Mouse (Mus musculus): ENCODE measurements around the gene Inava. TPM values are rescaled to one million over a fixed set of nuclear protein-coding genes. Genes with fewer than 3 reads are reported as not detected.

Inava gene
- polyA plus RNA-seq, 1 experiment from 2014 or later, result 15.7 TPM

DNA sequence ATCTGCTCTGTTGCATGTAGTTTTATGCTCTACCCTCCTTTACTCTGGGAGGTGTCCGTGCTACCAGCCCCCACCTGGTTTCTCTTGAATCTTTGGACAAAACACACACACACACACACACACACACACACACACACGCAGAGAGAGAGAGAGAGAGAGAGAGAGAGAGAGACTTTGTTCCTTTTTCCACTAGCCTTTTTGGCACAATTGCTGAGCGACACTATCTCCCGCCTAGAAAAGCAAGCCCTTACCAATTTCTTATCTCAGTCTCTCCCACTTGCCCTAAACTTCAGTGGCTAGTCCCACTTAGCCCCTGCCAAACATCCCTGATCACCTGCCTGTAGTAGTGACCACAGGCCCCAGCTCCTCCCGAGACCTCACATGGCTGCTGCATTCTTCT, 10.4 kb upstream of the Inava start:
- Histone ChIP-seq H3K27ac (replicated peaks; ENCODE audit: low read depth, low read length) (no peak overlapping the region), H3K9me3 (replicated peaks; ENCODE audit: control insufficient read depth, low read length) (no peaks in the 10 kb centered on the region), H3K4me1 (ENCODE audit: control insufficient read depth, insufficient read depth, low read length) (no peaks in the 10 kb centered on the region), H3K27me3 (ENCODE audit: control insufficient read depth, insufficient read depth, low read length) (no peaks in the 10 kb centered on the region), H3K4me2 (ENCODE audit: low read depth, low read length) (no peak overlapping the region), H3K36me3 (replicated peaks; ENCODE audit: control insufficient read depth, insufficient read depth, low read depth, low read length) (no peaks in the 10 kb centered on the region), H3K4me3 (ENCODE audit: low read depth, low read length) (no peak overlapping the region), H3K9ac (replicated peaks; ENCODE audit: low read length) (no peak overlapping the region)
- WGBS, result 87% methylated on average over 4 of the region's 5 CpGs
- DNase-seq (ENCODE audit: low spot score) (no peak), ATAC-seq (replicated peaks; ENCODE audit: insufficient number of reproducible peaks, low FRiP score, low TSS enrichment, low read depth) (no peak)

DNA sequence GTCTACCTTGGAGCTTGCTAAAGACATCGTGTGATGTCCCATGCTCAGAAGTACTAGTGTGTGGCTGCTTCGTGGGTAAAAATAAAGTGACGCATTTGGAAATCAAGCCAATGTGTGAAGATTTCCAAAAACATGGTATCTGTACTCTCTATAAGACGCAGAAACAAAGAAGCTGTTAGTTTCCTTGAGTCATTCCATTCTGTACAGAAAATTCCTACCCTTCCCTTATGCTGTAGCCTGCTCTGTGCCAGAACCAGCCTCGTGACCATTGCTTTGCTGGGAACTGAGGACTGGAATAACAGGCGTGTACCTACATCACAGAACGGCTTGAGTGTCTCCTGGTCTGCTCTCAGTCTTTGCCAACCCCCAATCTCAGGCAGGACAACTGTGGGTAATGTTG, 7.7 kb upstream of the Inava start:
- WGBS, result 92% methylated on average over 7 of the region's 7 CpGs

DNA sequence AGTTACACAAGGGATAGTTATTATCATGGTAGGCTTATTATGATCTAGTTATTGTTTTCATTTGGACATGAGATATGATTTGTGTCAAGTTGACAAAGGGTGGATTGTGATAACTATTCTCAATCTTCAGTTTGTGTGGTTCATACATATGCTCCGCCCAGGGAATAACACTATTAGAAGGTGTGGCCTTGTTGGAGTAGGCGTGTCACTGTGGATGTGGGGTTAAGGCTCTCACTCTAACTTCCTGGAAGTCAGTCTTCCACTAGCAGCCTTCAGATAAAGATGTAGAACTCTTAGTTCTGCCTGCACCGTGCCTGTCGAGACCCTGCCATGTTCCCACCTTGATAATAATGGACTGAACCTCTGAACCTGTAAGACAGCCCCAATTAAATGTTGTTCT, 4.4 kb upstream of the Inava start:
- H3K9ac ChIP-seq (replicated peaks; ENCODE audit: low read length), result no peak overlapping the region

More for the DNA sequence above, 7.7 kb upstream of the Inava start:
- Histone ChIP-seq H3K9me3 (replicated peaks; ENCODE audit: control insufficient read depth, low read length) (no peaks in the 10 kb centered on the region), H3K36me3 (replicated peaks; ENCODE audit: control insufficient read depth, insufficient read depth, low read depth, low read length) (no peaks in the 10 kb centered on the region), H3K4me2 (ENCODE audit: low read depth, low read length) (no peak overlapping the region), H3K9ac (replicated peaks; ENCODE audit: low read length) (no peak overlapping the region), H3K4me1 (ENCODE audit: control insufficient read depth, insufficient read depth, low read length) (no peaks in the 10 kb centered on the region), H3K27ac (replicated peaks; ENCODE audit: low read depth, low read length) (no peak overlapping the region), H3K4me3 (ENCODE audit: low read depth, low read length) (no peak overlapping the region), H3K27me3 (ENCODE audit: control insufficient read depth, insufficient read depth, low read length) (no peaks in the 10 kb centered on the region)
- DNase-seq (ENCODE audit: low spot score) (no peak), ATAC-seq (replicated peaks; ENCODE audit: insufficient number of reproducible peaks, low FRiP score, low TSS enrichment, low read depth) (no peak)

DNA sequence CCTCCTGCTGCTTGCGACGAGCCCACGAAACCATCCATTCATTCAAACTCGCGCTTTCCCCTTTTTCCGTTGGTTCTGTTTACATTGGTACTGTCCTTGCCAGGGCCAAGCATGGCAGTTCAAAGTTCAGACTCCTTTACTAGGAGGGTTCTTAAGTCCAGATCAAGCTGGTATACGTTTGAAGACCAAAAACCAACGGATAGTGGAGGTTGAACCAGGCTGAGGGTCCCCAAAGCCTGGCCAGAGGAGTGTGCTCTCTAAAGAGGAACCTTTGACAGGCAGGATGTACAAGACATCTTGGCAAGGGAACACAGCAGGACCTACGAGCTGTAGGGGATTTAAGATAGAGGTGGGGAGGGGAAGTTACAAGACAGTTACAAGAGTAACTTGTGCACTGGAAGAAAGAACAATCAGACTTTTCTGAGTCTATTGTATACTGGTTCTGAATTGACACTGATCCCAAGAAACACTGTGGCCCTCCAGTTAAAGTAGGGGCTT, 580 bp upstream of the Inava start:
- Histone ChIP-seq H3K36me3 (replicated peaks; ENCODE audit: control insufficient read depth, insufficient read depth, low read depth, low read length) (no peaks in the 10 kb centered on the region), H3K4me3 (ENCODE audit: low read depth, low read length) (peak overlapping the region; percentile 49), H3K4me1 (ENCODE audit: control insufficient read depth, insufficient read depth, low read length) (peaks cover 9% of the 10 kb centered on the region), H3K9me3 (replicated peaks; ENCODE audit: control insufficient read depth, low read length) (no peaks in the 10 kb centered on the region), H3K4me2 (ENCODE audit: low read depth, low read length) (peak overlapping the region; percentile 64), H3K27me3 (ENCODE audit: control insufficient read depth, insufficient read depth, low read length) (no peaks in the 10 kb centered on the region), H3K27ac (replicated peaks; ENCODE audit: low read depth, low read length) (no peak overlapping the region), H3K9ac (replicated peaks; ENCODE audit: low read length) (peak overlapping the region; percentile 70)
- DNase-seq (ENCODE audit: low spot score), result no peak
- 2% methylated on average over 9 of the region's 9 CpGs for whole genome bisulfite sequencing
- ATAC-seq (replicated peaks; ENCODE audit: insufficient number of reproducible peaks, low FRiP score, low TSS enrichment, low read depth), result peak; percentile 3; the same call in 1 of the 2 replicates

More for the DNA sequence above, 4.4 kb upstream of the Inava start:
- Histone ChIP-seq H3K4me3 (ENCODE audit: low read depth, low read length) (no peak overlapping the region), H3K27me3 (ENCODE audit: control insufficient read depth, insufficient read depth, low read length) (no peaks in the 10 kb centered on the region), H3K4me2 (ENCODE audit: low read depth, low read length) (no peak overlapping the region), H3K4me1 (ENCODE audit: control insufficient read depth, insufficient read depth, low read length) (no peaks in the 10 kb centered on the region), H3K9me3 (replicated peaks; ENCODE audit: control insufficient read depth, low read length) (no peaks in the 10 kb centered on the region), H3K27ac (replicated peaks; ENCODE audit: low read depth, low read length) (no peak overlapping the region), H3K36me3 (replicated peaks; ENCODE audit: control insufficient read depth, insufficient read depth, low read depth, low read length) (no peaks in the 10 kb centered on the region)
- ATAC-seq (replicated peaks; ENCODE audit: insufficient number of reproducible peaks, low FRiP score, low TSS enrichment, low read depth) (no peak), DNase-seq (ENCODE audit: low spot score) (no peak)
- 86% methylated on average over 4 of the region's 4 CpGs for WGBS

DNA sequence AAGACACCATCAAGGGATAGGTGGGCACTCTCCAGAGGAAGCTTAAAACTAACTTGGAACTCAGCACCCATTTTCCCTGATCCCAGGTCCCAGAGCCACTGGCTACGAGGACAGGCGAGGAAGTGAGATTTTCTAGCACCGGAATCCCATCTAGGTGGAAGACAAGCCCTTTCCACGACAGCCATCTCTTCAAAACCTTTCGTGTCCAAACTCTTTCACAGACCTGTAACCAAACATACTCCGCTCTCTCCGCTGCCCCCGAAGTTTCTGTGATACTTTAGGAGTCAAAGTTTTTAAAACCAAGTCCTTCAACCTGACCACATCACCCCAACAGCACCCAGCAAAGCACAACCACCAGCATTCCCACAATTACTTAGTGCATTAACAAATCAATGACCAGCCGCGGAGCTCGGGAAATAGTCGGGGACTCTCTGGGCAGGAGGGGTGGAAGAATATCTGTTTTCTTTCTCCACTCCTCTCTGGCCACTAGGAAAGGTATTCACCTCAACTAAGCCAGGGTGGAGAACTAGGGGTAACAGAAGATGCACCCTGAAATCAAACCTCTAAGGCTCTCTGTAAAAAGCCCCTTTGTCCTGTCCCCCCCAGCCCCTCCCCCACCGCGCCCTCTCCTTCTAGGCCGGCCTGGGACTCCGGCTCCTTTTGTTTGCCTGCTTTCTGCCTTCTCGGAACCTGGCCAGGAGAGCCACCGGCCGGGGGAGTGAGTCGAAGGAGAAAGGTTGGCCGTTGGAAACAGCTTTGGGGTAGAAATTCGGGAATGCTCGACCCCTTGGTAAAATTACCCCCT, 876 bp downstream of the Inava start:
- peak overlapping the region; percentile 70 for H3K9ac ChIP-seq (replicated peaks; ENCODE audit: low read length)
- H3K4me2 ChIP-seq (ENCODE audit: low read depth, low read length), result peak overlapping the region; percentile 64
- H3K9me3 ChIP-seq (replicated peaks; ENCODE audit: control insufficient read depth, low read length), result no peaks in the 10 kb centered on the region
- no peaks in the 10 kb centered on the region for H3K27me3 ChIP-seq (ENCODE audit: control insufficient read depth, insufficient read depth, low read length)
- no peaks in the 10 kb centered on the region for H3K36me3 ChIP-seq (replicated peaks; ENCODE audit: control insufficient read depth, insufficient read depth, low read depth, low read length)
- DNase-seq (ENCODE audit: low spot score) (peak; percentile 47), ATAC-seq (replicated peaks; ENCODE audit: insufficient number of reproducible peaks, low FRiP score, low TSS enrichment, low read depth) (no peak; the same call in 1 of the 2 replicates)
- 0 out of 2 replicates have a peak overlapping the region, but pooled peaks have one; percentile 17 for H3K27ac ChIP-seq (replicated peaks; ENCODE audit: low read depth, low read length)
- peak overlapping the region; percentile 49 for H3K4me3 ChIP-seq (ENCODE audit: low read depth, low read length)
- under 1% methylated on average over 23 of the region's 23 CpGs for WGBS
- peaks cover 12% of the 10 kb centered on the region for H3K4me1 ChIP-seq (ENCODE audit: control insufficient read depth, insufficient read depth, low read length)

DNA sequence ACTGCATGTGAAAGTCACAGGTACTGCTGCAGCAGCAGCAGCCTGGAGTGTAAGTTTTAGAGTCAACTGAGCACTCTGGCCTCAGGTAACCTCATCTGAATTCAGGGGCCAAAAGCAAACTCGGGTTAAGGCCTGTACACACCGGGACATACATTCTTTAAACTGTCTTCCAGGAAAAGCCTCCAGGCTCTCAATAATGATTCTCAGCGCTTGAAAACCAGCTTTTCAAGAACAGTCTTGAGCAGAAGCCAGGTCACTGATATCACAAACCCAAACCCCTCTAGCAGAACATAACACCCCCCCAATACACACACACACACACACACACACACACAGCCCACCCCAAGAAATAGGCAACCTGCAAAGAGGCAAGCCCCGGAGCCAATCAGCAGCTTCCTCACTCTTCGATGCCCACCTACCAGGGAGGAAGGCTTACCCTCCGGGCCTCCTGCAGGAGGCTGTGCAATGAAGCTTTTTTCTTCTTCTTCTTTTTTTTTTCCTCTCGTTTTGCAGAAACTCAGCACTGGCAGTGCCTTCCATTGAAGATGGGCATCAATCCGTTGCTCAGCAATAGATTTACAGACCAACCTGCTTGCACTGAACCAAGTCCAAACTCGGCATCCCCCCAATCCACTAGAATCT, 1.7 kb downstream of the Inava start:
- Histone ChIP-seq H3K9ac (replicated peaks; ENCODE audit: low read length) (peak overlapping the region; percentile 70), H3K36me3 (replicated peaks; ENCODE audit: control insufficient read depth, insufficient read depth, low read depth, low read length) (no peaks in the 10 kb centered on the region), H3K4me1 (ENCODE audit: control insufficient read depth, insufficient read depth, low read length) (peaks cover 12% of the 10 kb centered on the region), H3K27ac (replicated peaks; ENCODE audit: low read depth, low read length) (no peak overlapping the region), H3K4me2 (ENCODE audit: low read depth, low read length) (peak overlapping the region; percentile 64), H3K9me3 (replicated peaks; ENCODE audit: control insufficient read depth, low read length) (no peaks in the 10 kb centered on the region), H3K27me3 (ENCODE audit: control insufficient read depth, insufficient read depth, low read length) (no peaks in the 10 kb centered on the region), H3K4me3 (ENCODE audit: low read depth, low read length) (peak overlapping the region; percentile 49)
- ATAC-seq (replicated peaks; ENCODE audit: insufficient number of reproducible peaks, low FRiP score, low TSS enrichment, low read depth) (no peak), DNase-seq (ENCODE audit: low spot score) (peak; percentile 56)
- 2% methylated on average over 9 of the region's 9 CpGs for WGBS

DNA sequence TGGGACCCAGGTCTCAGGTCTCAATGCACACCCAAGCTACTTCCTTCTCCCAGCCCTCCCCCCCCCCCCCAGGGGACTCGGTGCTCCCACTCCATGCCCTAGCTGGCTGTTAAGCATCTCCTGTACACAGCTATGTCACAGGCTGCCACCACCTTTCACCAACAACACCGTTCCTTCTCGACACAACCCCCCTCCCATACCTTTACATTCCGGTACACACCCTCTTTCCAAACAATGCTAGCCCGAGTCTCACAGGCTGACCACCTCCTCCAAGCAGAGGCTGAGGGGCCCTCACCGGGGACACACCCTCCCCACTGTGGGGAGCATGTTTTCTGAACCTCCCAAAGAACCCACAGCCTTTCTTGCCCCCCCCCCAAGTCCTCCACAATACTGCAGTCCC, 2.5 kb downstream of the Inava start:
- Histone ChIP-seq H3K36me3 (replicated peaks; ENCODE audit: control insufficient read depth, insufficient read depth, low read depth, low read length) (no peaks in the 10 kb centered on the region; the same call in none of the 2 replicates), H3K27ac (replicated peaks; ENCODE audit: low read depth, low read length) (no peak overlapping the region), H3K9me3 (replicated peaks; ENCODE audit: control insufficient read depth, low read length) (no peaks in the 10 kb centered on the region), H3K4me3 (ENCODE audit: low read depth, low read length) (peak overlapping the region; percentile 49), H3K4me1 (ENCODE audit: control insufficient read depth, insufficient read depth, low read length) (peaks cover 12% of the 10 kb centered on the region), H3K9ac (replicated peaks; ENCODE audit: low read length) (peak overlapping the region; percentile 43), H3K4me2 (ENCODE audit: low read depth, low read length) (peak overlapping the region; percentile 64), H3K27me3 (ENCODE audit: control insufficient read depth, insufficient read depth, low read length) (no peaks in the 10 kb centered on the region)
- no peak for ATAC-seq (replicated peaks; ENCODE audit: insufficient number of reproducible peaks, low FRiP score, low TSS enrichment, low read depth)
- DNase-seq (ENCODE audit: low spot score), result no peak
- 6% methylated on average over 6 of the region's 6 CpGs for WGBS

DNA sequence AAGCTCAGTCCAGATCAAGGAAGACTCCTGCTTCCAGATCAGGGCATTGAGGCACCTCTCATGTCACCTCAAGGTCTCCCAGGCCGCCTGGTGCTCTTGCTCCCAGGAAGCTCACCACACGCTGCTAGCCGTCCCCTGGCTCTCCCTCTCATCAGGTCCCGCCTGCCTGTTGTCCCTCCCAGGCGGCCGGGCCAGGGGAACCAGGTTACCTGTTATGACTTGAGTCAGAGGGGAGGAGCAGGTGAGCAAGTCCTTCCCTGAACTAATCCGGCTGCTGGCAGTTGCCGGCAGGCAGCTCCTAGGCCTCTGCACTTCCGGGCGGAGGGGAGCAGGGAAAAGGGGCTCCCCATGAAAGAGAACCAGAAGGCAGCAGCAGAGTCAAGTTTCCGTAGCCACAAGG, 3.9 kb downstream of the Inava start:
- H3K4me1 ChIP-seq (ENCODE audit: control insufficient read depth, insufficient read depth, low read length), result peaks cover 12% of the 10 kb centered on the region
- peak; percentile 31 for DNase-seq (ENCODE audit: low spot score)
- H3K9me3 ChIP-seq (replicated peaks; ENCODE audit: control insufficient read depth, low read length), result no peaks in the 10 kb centered on the region
- no peaks in the 10 kb centered on the region for H3K27me3 ChIP-seq (ENCODE audit: control insufficient read depth, insufficient read depth, low read length)
- no peaks in the 10 kb centered on the region; the same call in none of the 2 replicates for H3K36me3 ChIP-seq (replicated peaks; ENCODE audit: control insufficient read depth, insufficient read depth, low read depth, low read length)
- WGBS, result 16% methylated on average over 11 of the region's 11 CpGs
- ATAC-seq (replicated peaks; ENCODE audit: insufficient number of reproducible peaks, low FRiP score, low TSS enrichment, low read depth), result no peak
- peak overlapping the region; percentile 14 for H3K4me3 ChIP-seq (ENCODE audit: low read depth, low read length)
- peak overlapping the region; percentile 31; the same call in 1 of the 2 replicates for H3K27ac ChIP-seq (replicated peaks; ENCODE audit: low read depth, low read length)
- peak overlapping the region; percentile 43 for H3K9ac ChIP-seq (replicated peaks; ENCODE audit: low read length)
- peak overlapping the region; percentile 38 for H3K4me2 ChIP-seq (ENCODE audit: low read depth, low read length)
